Mouse (Mus musculus): ENCODE data around the gene Hs6st2.

Hs6st2 gene

GRCm38 (mm10) chrX:51581704-51582103 lies 100.0 kb downstream of the Hs6st2 start:
- no peak for DNase-seq

GRCm38 (mm10) chrX:51561880-51562279 lies 119.8 kb downstream of the Hs6st2 start:
- no peak for DNase-seq

- DNase-seq = no peak
Measured at GRCm38 (mm10) chrX:51539626-51540025, 142.0 kb downstream of the Hs6st2 start.

GRCm38 (mm10) chrX:51537082-51537481 lies 144.6 kb downstream of the Hs6st2 start:
- DNase-seq = no peak

DNA sequence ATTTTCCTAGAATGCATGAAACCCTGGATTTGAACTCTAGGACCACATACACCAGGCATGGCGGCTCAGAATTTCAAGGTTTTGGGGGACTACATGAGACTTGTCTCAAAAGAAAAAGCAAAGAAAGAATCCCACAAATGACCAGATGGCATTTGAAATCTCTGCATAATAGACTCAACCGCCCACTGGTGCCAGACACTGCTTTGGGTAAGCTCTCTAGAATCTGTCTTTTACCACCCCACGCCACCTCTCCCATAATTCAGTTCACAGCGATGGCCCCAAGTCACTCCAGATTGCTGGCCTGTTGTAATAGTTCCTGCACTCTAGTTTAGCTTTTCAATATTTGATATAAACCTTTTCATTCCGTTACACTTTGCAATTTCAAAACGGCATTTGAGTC lies 146.4 kb downstream of the Hs6st2 start:
- no peak for DNase-seq

GRCm38 (mm10) chrX:51531136-51531535 lies 150.5 kb downstream of the Hs6st2 start:
- no peak for DNase-seq

DNA sequence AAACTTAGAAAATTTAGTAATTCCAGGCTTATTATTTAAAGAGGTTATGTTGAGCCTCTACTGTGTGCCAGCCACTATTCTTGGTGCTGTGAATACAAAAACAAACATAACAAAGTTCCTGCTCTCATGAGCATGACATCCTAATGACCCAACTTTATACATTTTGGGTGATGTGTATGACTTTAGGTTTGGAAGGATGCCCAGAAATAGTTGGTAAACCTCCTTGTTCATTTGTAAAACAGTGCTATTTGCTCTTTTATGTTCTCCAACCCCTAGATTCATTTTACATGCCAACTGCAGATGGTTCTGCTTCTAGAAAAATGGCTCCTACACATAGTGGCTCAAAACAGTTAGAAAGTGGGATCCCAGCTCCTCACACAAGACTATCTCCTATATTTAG lies 153.1 kb downstream of the Hs6st2 start:
- no peak for DNase-seq

GRCm38 (mm10) chrX:51514831-51515230 lies 166.8 kb downstream of the Hs6st2 start:
- DNase-seq = peak; percentile 60

DNA sequence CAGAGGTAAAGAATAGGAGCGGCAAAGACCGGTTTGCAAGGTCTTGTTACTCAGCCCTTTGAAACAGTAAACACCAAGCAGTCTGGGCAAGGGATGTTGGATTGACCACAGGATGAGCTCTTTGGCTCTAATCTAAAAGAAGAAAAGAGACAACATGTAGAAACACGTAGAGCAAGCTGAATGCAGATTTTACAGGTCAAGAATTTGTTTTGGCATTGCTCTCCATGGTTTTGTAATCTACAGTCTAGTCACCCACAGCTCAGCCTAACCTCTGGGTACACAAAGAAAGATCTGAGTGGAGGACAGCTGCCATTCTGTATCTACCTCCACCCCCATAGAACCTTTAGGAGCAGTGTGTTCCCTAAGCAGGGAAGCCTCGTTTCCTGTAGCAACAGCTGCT lies 175.1 kb downstream of the Hs6st2 start:
- no peak for DNase-seq

DNA sequence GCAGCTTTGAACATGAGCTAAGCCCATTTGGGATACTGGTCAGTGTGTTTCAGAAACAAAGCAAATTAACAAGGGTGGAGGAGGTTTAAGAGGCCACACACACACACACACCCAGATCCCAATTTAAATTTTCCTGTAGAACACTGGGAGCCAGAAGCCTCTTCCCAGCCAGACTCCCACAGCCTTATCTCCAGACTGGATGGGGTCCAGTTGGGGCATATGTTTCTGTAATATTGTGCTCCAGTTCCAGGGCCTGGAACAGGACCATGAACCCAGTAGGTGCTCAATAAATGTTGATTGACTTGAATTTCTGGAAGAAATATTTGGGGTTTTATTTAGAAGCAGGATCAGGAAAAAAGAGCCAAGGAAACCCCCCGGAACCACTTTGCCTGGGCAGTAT lies 176.0 kb downstream of the Hs6st2 start:
- DNase-seq = no peak

DNA sequence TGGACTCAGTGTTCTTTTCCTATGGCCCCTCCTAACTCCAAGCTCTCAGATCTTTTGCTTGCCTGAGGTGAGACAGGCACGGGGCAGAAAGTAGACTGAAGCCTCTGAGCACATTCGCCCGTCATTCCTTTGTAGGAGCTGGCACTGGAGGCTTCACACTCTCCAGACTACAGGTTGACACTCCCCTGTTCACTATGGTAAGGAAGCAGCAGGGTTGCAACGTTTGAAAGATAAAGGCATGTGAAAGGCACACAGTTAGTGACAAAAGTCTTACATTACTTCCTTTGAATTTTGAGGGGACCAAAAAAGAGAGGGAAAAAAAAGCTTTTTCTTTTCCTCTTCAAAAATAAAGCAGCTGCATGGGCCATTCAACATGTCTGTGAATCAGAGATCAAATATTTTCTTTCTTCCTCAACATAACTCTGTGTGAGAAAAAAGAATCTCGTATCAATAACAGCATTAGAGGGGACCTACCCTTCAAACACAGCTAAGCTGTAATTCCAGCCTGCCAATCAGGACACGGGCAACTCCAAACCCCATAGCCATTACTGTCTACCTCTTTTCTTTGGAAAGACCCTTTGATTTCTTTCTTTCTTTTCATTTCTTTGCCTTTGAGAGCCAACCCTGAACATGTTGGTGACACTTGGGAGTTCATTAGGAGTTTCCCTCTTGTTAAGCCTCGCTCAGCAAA lies 177.7 kb downstream of the Hs6st2 start:
- no peak for DNase-seq

DNA sequence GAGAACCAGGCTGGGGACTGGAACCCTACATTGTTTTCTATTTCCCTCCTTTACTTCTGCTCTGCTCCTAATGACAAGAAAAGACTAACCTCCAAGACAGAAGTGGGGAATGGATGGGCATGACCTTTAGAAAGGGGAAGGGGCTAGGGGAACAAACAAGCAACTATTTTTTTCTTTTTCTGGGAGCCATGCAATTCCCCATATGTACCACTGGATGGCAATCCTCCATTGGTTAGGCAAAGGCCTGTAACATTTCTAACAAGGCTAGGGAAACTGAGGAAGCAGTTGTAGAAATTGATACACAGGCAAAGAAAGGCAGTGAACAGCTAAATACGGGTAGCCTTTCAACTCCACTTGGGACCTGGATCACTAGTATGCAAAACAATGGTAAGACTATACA lies 183.8 kb downstream of the Hs6st2 start:
- peak; percentile 17 for DNase-seq

DNA sequence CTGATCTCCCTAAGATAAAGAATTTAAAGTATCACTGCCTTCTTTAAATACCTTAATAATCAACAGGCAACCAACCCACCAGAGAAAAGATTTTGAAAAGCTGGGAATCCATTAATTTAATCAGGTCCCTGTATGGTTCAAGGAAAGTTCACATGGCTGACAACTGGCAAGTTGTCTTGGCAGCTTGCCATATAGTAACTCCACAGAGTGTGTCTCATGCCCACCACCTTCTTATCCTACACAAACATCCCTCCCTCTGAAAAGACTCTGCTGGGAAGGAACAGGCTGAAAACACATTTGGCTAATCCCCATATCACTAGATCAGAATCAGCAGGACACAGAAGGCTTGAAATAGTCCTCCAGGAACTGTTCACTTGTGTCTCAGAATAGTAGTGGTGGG lies 193.3 kb downstream of the Hs6st2 start:
- peak; percentile 24 for DNase-seq

GRCm38 (mm10) chrX:51469411-51469810 lies 212.2 kb downstream of the Hs6st2 start:
- no peak for DNase-seq

DNA sequence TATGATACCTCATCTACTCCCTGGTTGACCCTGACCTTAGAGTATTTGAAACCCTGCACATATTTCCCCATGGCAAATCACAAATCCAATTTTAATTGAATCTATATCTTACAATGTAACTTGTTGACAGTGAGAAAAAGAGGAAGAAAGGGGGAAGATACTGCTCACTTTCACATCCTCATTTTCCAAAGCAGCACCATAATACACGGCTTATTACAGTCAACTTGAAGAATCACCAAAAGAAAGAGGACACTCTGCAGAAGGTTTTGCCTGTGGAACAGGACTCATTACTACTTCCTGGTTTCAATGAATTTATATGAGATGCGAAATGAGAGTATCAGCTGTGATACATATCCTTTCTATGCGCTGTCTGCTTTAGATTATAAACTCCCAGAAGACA lies 220.2 kb downstream of the Hs6st2 start:
- DNase-seq = no peak

DNA sequence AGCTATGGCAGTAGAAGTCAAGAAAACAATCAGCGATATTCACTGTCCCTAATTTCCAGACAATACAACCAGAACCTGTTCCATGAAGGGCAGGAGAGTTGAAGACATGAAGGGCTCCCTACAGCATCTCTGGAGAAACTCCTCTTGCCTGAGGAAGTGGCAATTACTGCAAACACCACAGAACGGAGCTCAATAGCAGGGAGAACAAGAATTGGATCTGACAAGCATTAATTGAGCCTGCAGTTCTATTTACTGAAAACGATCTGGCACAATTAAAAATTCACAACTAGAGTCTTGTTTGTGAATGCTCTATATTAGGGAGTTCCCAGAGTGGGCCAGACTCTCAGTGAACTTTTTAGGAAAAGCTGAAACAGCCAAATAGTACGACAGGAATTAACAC lies 238.3 kb downstream of the Hs6st2 start:
- DNase-seq = no peak

DNA sequence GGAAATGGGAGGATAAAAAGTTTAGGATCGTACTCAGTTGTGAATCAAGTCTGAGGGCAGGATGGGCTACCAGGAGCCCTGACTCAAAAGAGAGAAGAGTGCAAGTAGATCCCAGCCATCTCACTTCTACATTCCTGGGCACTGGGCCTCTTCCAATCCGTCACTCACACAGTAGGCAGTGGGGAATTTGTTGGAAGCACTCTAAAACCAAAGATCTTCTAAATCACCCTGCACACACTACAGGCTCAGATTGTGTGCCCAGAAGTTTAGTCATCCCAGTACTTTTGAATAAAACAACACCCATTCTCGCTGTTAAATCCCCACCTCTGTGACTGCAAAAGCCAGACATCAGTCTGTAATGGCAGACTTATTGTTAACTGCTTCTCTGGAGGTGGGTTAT lies 249.9 kb downstream of the Hs6st2 start:
- no peak for DNase-seq

DNA sequence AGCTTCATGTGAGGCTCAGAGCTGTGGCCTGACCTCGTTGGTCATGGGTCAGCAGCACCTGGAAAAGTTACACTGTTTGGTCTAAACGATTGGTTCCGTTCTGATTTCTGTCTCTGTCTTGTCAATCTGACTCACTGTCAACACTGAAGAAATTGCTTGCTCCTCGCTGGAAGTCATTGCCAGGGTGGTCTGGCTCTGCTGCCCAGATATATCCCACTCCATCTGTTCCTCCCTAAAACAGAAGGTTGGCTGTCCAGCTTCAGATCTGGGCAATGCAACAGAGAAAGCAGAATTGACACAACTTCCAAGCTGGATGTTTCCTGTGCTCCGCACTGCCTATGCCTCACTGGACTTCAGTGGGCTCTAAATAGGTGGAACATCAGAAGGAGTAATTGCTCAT lies 256.6 kb downstream of the Hs6st2 start:
- DNase-seq = no peak

DNA sequence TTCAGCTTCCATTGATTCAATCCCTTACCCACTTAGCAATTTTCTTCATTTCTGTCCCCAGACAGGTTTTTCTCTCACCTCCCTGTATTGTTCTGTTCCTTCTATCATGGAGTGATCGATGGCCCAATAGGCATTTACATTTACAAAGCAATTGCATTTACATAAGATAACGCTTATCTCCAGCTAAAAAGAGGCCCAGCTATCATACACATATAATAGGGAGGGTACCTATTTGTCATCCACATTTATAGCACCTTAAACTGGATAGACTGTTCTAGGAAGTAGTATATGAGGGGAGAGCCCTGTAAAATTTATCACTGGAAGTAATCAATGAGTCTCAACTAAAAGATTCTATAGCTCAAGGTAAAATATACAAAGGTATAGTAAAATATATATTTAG lies 271.4 kb downstream of the Hs6st2 start:
- DNase-seq = no peak

DNA sequence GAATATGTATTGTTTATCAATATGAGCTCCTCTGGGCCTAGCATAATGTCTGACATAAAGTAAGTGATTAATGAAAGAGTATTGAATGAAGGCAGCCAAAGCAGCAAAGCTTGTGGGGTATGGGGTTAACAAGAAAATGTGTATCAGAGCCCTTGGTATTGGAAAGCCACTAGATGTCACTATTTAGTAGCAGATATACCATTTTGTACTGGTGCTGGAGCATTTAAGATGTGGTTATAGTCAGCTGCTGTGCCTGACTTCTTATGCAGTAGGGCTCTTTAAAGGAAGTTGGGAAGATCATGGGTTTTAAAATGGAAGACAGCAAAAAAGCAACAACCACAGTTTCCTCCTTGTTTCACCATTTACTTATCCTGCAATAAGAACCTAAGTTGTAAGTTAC lies 284.2 kb downstream of the Hs6st2 start:
- DNase-seq = peak; percentile 41

DNA sequence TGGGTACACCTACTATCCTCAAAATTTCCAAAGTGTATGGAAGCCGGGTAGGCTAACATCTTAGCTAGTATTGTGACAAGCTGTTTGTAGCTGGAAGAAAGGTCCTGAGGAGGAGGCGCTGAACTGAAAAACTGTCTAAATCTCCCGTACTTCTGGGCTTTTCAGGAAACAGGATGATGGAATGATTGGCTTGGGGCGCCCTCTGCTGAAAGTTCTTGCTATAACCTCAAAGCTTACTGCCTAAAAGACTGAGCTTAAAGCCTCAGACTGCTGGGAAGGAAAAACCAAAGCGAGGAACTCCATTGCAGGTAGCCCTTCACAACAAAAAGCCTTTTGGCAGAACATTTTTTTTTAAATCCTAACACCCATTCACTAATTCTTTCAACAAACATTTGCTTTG lies 307.0 kb downstream of the Hs6st2 start:
- DNase-seq = peak; percentile 75

DNA sequence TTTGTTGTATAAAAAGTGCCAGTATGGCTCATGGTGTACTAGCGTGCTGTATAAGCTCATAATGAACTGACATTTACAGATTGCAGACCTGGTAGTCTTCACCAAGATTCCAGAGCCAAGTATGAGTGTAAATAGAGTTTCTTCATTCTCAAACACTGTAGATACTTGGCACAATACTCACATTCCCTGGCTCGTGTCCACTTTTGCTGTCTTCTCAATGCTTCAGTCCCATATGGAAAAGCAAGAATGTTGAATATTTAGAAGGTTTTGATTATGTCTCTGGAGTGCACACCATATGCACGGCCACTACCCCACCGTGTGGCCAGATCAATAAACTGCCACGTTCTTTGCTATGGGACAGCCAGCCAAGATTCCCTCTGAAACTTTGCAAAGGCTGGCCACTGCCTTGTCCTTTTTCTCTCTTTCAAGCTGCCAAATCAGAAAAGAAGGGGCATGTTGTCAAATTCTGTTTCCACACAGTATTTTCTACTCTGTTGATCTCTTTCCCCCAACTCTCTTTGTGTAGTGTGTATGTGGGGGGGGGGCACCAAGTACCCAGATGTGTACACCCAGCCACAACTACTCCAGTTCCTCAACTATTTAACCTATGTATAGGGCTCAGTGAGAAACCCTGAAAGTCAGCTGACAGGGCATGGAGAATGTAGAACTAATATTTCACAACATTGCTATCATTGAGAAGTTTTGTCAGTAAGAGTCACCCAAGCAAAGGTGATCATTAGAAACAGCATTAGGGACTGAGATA lies 309.0 kb downstream of the Hs6st2 start:
- DNase-seq = peak; percentile 45

- DNase-seq = no peak
Measured at GRCm38 (mm10) chrX:51349682-51350081, 332.0 kb downstream of the Hs6st2 start.

GRCm38 (mm10) chrX:51343595-51343994 lies 338.1 kb downstream of the Hs6st2 start:
- no peak for DNase-seq
